Mouse (Mus musculus) cerebellum, postnatal 10 days (tissue): ENCODE data around the gene Enox1.

Experiments
- DNase-seq, 2 experiments: peaks; one replicate each; pipeline ENCODE4 v3.0.0; 2021; ENCODE audit warnings: mixed read lengths in 2 of 2

Gene Enox1

DNA sequence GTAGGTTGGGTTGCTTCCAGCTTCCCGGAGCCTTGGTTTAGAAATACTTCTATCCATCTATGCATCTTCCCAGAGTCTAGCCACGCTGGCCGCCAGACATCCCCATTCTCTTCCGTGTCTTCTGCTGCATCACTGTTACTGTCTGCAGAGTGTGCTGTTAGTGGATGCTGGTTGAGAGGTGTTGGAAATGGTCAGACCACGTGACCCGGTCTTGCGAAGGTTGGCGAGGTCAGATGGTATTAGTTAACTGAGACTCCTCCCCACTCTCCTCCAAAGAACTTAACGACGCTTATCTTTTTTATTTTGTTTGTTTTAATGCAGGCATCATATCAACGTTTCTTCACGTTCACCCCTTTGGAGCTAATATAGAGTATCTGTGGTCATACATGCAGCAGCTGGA lies 550.7 kb downstream of the Enox1 start:
- no peak for DNase-seq

DNA sequence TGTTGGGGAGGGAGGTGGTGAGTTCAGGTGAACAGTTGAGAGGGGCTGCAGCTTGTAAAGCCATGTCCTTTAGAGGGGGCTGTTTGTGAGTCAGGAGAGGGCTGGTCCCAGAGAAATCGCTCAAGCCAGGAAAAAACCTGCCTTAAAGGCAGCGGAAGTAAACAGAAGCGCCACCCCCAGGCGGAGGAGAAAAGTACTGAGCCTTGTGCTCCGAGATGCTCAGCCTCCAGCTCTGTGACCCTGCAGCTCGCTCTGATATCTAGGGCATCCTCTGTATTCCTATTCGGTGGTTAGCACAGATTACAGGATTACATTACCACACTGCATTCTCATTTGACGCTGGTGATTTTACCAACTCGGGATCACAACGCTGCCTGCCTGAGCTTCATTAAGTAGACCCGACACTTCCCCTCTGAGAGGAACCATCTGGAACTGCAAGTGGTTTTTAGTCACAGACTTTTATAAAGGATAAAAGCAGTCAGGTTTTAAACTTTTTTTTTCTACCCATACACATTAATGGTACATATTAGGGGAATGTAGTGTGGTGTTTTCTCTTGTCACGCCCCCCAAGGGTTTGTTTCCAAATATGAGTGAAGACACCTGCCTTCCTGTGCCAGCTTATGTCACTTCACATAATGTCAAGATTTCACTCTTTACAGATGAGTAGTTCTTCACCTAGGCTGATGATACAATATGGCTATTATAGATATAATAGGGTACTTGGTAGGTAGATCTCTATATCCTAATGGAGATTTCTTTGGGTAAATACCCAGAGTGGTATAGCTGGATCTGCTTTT lies 552.0 kb downstream of the Enox1 start:
- peak; percentile 65 to 69 for DNase-seq

DNA sequence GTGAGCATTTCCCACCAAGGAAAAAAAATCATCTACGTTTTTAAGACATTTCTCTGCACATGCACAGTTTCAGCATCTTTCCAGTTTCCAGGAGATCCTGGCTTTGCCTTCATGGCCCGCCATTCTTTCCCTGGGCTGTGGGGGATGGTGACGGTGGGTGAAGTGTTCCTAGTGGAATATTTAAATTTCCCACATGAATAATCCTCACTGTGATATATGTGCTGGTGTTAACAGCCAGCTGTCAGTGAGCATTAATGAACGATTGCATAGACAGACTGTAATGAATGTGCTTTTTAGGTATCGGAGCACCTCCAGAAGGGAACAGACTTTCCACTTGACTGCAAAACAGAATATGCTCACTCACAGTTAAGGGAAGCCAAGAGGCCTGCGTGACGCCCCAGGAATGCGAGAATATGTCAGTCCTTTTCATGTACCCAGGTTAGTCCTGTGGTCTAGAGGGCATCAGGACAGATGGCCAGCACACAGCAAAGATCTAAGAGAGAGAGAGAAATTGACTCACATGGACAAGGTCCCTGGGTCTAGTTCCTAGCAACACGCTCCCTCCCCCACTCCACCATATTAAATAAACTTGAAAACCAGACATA lies 558.5 kb downstream of the Enox1 start:
- DNase-seq: peak; percentile 50 to 73

DNA sequence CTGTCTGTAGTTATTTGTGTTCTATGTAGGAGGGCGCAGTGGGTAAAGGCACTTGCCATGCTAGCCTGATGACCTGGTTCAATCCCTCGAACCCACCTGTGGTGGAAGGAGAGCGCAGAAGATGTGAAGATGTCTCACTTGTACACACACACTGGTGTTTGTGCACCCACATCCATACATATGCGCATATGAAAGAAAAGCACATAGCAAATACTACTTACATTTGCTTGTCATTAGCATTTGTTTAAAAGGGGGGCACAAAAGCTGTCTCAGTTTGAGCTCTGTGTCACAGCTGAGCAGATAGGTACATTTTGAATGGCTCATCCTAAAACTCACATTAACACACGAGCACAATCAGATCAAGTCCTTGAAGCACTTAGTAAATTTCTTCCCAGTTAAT lies 560.4 kb downstream of the Enox1 start:
- DNase-seq: no peak

DNA sequence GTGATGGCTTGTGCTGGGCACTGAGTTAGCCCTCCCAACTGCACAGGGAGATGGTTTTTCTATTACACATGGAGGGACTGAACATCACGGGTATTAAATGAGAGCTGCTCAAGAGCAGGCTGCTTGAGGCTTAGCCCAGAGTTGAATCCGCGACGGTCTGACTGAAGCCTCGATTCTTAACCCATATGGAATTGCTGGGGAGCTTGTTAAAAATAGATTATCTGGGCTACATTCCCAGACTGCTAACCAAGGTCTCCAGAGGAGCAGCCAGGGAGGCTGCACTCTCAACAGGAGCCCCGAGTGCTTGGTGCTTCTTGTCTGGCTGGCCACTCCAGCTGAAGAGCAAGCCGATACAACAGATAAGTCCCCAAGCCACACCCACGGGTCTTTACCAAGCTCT lies 562.3 kb downstream of the Enox1 start:
- DNase-seq: peak in 1 of 2 experiments; percentile 28

DNA sequence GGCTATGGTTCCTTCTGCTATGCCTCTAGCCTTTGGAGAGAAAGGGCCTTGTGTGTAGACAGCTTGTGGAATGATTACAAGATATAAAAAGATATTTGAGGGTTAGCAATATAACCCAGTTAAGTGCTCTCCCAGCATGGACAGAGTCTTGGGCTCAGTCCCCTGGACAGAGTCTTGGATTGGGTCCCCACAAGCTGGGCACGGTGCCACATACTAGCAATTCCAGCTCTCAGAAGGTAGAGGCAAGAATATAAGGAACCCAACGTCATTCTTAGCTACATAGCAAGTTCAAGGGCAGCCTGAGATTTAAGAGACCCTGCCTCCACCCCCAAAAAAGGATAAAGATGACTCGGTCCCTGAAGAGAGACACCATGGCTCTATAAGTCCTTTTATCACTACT lies 581.5 kb downstream of the Enox1 start:
- peak; percentile 58 to 75 for DNase-seq

DNA sequence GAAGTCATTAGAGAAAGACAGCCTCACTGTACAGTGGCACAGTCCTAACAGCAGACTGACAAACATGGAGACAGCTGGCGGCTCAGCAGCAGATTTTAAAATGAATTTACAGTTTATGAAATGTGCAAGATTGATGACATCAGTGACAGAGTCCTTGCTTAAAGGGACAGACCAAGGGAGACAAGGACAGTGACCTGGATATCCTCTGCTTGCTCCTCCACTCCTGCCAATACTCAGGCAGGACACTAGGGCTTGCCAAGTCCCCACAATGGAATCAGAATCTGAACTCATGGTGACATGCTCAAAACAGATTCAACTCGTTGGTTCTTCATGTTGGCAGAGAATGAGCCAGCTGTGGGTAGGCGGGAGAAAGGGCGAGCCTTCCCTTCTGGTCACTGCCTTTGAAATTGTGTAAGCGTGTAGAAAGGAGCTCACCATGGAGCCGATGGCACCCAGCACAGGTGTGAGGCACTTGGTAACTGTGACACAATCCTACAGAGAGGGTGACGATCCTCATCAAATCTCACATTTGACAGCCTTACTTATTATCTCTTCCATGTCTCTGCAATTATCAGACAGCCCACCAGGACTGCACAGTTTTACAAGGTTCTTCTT lies 582.3 kb downstream of the Enox1 start:
- DNase-seq: peak; percentile 63 to 71

DNA sequence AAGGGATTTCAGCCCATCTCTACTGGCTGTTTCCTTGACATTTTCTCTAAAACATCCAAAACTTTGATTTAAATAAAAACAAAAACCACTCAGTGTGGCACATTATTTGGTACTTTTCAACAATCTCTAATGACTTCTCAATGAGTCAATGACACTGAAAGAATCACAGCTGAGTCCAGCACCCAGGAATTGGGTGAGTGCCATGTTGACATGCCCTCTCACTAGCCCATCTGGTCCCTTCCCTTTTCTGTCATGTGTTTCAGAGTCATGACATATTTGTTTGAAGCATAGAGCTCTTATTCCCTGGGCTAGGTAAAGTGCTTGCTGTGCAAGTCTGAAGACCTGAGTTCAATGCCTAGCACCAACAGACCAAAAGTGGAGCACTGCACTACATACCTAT lies 582.8 kb downstream of the Enox1 start:
- DNase-seq: peak; percentile 72 to 78

DNA sequence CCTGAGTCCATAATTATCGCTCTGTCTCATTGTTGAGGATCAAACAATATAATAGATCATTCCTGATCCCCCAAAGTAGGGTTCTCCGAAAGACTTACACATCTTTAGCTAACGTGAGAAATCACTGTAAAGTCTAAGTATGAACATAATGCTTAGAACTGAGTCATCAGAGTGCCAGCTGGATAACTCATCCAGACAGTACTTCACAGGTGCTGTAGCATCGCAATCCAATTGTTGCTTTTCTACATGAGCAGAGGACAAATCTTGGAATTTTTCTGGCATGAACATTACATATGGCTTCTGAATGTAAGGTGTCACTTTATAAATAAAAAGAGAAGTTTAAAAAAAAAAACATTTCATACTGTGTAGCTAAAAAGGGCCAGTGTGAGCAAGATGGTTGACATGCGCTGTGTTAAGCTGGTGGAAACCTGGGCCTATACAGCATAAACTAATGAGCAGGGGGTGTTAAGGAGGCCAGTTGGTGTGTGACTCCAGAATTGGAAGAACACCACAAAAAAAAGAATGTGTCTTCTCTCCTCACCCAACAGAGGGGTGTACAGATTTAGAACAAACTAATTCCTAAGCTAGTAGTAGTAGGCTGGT lies 588.2 kb downstream of the Enox1 start:
- no peak for DNase-seq

DNA sequence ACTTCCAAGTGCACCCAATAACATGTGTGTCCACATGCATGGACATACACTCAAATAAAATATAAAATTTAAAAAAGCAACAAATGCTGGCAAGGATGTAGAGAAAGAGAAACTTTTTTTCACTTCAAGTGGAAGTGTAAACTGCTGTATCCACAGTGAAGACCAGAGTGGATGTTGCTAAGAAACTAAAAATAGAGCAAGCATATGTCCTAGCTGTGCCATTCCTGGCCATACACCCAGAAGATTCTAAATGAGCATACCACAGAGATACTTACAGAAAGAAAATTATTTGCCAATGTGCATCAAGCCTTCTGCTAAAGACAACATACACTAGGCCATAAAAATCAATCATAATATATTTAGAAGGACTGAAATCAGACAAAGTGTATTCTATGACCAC lies 592.4 kb downstream of the Enox1 start:
- no peak for DNase-seq
